Mouse (Mus musculus) heart, embryonic 14.5 days (tissue): ENCODE results near the gene Smoc1. TPM values are rescaled to one million over a fixed set of nuclear protein-coding genes. Genes with fewer than 3 reads are reported as not detected.

Experiments used
- ATAC-seq: fragments of 200-750 bp; cut with Nextera tagmentation; 2 replicates; pipeline ENCODE4 v1.8.0; 2017; ENCODE audit warnings: low read depth, moderate TSS enrichment; ENCODE audit not compliant: insufficient number of reproducible peaks, insufficient read depth, low FRiP score
- H3K27ac ChIP-seq, 2 experiments: fragments of 200-500 bp in 1 of 2; fragments of 300-500 bp in 1 of 2; sonication (generic) in 1 of 2; replicated peaks in 1 of 2; 2 replicates each; pipeline ENCODE4 v1.5.1; 2012 to 2014; ENCODE audit warnings: low read depth in 2 of 2, low read length in 2 of 2, control low read depth in 1 of 2, mild to moderate bottlenecking in 1 of 2, mixed read lengths in 1 of 2; ENCODE audit not compliant: control insufficient read depth in 1 of 2, insufficient read depth in 1 of 2
- H3K27me3 ChIP-seq: fragments of 300-500 bp; sonication (generic); 2 replicates; pipeline ENCODE4 v1.6.1; 2014; ENCODE audit warnings: mild to moderate bottlenecking, low read length, control low read depth; ENCODE audit not compliant: control insufficient read depth, insufficient read depth
- H3K36me3 ChIP-seq: fragments of 300-500 bp; sonication (generic); 2 replicates; pipeline ENCODE4 v1.6.1; 2014; ENCODE audit warnings: mild to moderate bottlenecking, control low read depth, low read length, mixed read lengths; ENCODE audit not compliant: control insufficient read depth, insufficient read depth
- H3K4me1 ChIP-seq, 2 experiments: fragments of 200-500 bp in 1 of 2; fragments of 300-500 bp in 1 of 2; sonication (generic) in 1 of 2; 2 replicates each; pipeline ENCODE4 v1.6.1; 2012 to 2014; ENCODE audit warnings: low read length in 2 of 2, control low read depth in 1 of 2, mixed read lengths in 1 of 2; ENCODE audit not compliant: control insufficient read depth in 2 of 2, insufficient read depth in 2 of 2
- H3K4me2 ChIP-seq: fragments of 300-500 bp; sonication (generic); 2 replicates; pipeline ENCODE4 v1.6.1; 2014; ENCODE audit warnings: mild to moderate bottlenecking, low read length
- H3K4me3 ChIP-seq, 2 experiments: fragments of 200-500 bp in 1 of 2; fragments of 300-500 bp in 1 of 2; sonication (generic) in 1 of 2; 2 replicates each; pipeline ENCODE4 v1.5.1; 2012 to 2014; ENCODE audit warnings: low read length in 2 of 2, mild to moderate bottlenecking in 2 of 2, control low read depth in 1 of 2, low read depth in 1 of 2, moderate library complexity in 1 of 2; ENCODE audit not compliant: control insufficient read depth in 1 of 2, insufficient read depth in 1 of 2
- H3K9ac ChIP-seq: fragments of 300-500 bp; sonication (generic); 2 replicates; pipeline ENCODE4 v1.6.1; 2014; ENCODE audit warnings: mild to moderate bottlenecking, low read length
- H3K9me3 ChIP-seq: fragments of 300-500 bp; sonication (generic); 2 replicates; pipeline ENCODE4 v1.6.1; 2016; ENCODE audit warnings: low read length, control low read depth; ENCODE audit not compliant: control insufficient read depth
- WGBS: fragments of 180-500 bp; shearing (Covaris S2); extraction: QIAGEN DNeasy Blood & Tissue Kit; methylation state at CpG from one replicate; pipeline ENCODE4 v1.1.7; 2014; 5-methylcytosine and 5-hydroxymethylcytosine counted together
- polyA plus RNA-seq: library from polyadenylated mRNA; unstranded; fragments of >200 nt; fragmentation: Nextera tagmentation; extraction: Ambion mirVana; gene quantifications from 2 replicates; pipeline ENCODE4 v1.2.1, GENCODE M21; 2014

Gene Smoc1
- polyA plus RNA-seq, 1 experiment from 2014 or later: 8.1 TPM

DNA sequence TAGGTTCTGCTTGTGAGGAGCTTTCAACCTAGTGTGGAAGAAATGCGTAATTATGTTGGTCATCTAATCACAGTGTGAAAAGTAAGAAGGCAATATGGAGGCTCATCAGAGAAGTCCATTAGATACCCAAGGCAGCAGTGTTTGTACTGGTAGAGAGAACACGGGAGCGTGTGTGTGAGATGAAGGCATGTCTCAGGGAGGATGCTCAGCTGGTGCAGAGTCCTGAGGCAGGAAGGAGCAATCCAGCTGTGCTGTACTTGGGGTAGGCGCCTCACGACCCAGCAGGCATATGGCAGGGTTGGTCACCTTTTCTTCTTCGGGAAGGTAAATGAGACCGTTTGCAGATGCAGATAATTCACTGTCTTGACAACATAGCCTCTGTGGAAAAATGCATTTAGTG is 70.7 kb downstream of the Smoc1 start:
- H3K36me3 ChIP-seq: no peaks in the 10 kb centered on the region
- 0 out of 2 replicates have a peak, but pooled peaks cover 3% of the 10 kb centered on the region for H3K27me3 ChIP-seq
- H3K4me3 ChIP-seq: no peak overlapping the region
- ATAC-seq: no peak
- no peaks in the 10 kb centered on the region for H3K9me3 ChIP-seq
- H3K27ac ChIP-seq: no peak overlapping the region
- 82% methylated on average over 7 of the region's 7 CpGs for WGBS
- peaks cover 0 to 2% of the 10 kb centered on the region in 2 experiments; a peak in 1 of 4 replicates for H3K4me1 ChIP-seq
- no peak overlapping the region for H3K9ac ChIP-seq
- no peak overlapping the region for H3K4me2 ChIP-seq

GRCm38 (mm10) chr12:81097738-81098137 is 71.1 kb downstream of the Smoc1 start:
- Histone ChIP-seq H3K4me3 (no peak overlapping the region), H3K4me2 (no peak overlapping the region), H3K9ac (no peak overlapping the region), H3K9me3 (no peaks in the 10 kb centered on the region), H3K27me3 (0 out of 2 replicates have a peak, but pooled peaks cover 3% of the 10 kb centered on the region), H3K36me3 (no peaks in the 10 kb centered on the region), H3K27ac (no peak overlapping the region), H3K4me1 (peaks cover 0 to 2% of the 10 kb centered on the region in 2 experiments; a peak in 1 of 4 replicates)
- 55% methylated on average over 4 of the region's 4 CpGs for WGBS
- no peak for ATAC-seq

DNA sequence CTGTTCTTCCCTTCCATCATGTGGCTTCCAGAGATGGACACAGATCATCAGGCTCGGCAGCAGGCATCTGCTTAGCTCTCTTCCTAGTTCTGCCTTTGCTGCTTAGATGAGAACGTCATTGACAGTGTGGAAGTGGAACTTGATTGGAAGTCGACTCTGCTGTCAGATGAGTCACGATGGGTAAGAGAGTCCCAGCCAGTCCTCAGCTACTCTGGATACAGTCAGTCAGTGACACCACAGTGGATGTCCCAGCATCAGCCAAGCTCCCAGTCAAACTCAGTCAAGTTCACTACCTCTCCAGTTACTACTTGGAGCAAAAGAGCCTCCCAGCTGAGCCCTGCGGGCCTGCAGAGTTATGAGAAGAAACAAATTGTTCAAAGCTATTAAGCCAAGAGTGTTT is 72.6 kb downstream of the Smoc1 start:
- Histone ChIP-seq H3K4me1 (peaks cover 0 to 2% of the 10 kb centered on the region in 2 experiments; a peak in 1 of 4 replicates), H3K36me3 (no peaks in the 10 kb centered on the region), H3K27ac (no peak overlapping the region), H3K27me3 (no peaks in the 10 kb centered on the region), H3K4me3 (no peak overlapping the region), H3K9me3 (no peaks in the 10 kb centered on the region), H3K4me2 (no peak overlapping the region), H3K9ac (no peak overlapping the region)
- 53% methylated on average over 5 of the region's 5 CpGs for WGBS
- ATAC-seq: no peak

GRCm38 (mm10) chr12:81101691-81102090 is 75.1 kb downstream of the Smoc1 start:
- no peak for ATAC-seq
- Histone ChIP-seq H3K27ac (no peak overlapping the region), H3K9ac (no peak overlapping the region), H3K36me3 (no peaks in the 10 kb centered on the region), H3K4me3 (no peak overlapping the region), H3K4me2 (no peak overlapping the region), H3K27me3 (no peaks in the 10 kb centered on the region), H3K4me1 (no peaks in the 10 kb centered on the region), H3K9me3 (no peaks in the 10 kb centered on the region)
- WGBS: 77% methylated on average over 7 of the region's 7 CpGs

GRCm38 (mm10) chr12:81104546-81104945 is 77.9 kb downstream of the Smoc1 start:
- peaks cover 10 to 12% of the 10 kb centered on the region in 2 experiments for H3K4me1 ChIP-seq
- no peak overlapping the region for H3K9ac ChIP-seq
- no peaks in the 10 kb centered on the region for H3K27me3 ChIP-seq
- H3K4me2 ChIP-seq: no peak overlapping the region
- H3K36me3 ChIP-seq: no peaks in the 10 kb centered on the region
- no peak overlapping the region for H3K27ac ChIP-seq
- no peak overlapping the region for H3K4me3 ChIP-seq
- WGBS: 89% methylated on average over 14 of the region's 14 CpGs
- no peaks in the 10 kb centered on the region for H3K9me3 ChIP-seq
- no peak for ATAC-seq

- H3K4me1 ChIP-seq: peaks cover 10 to 12% of the 10 kb centered on the region in 2 experiments
- H3K9ac ChIP-seq: no peak overlapping the region
- no peaks in the 10 kb centered on the region for H3K36me3 ChIP-seq
- no peak overlapping the region for H3K4me3 ChIP-seq
- no peaks in the 10 kb centered on the region for H3K9me3 ChIP-seq
- ATAC-seq: no peak
- no peaks in the 10 kb centered on the region for H3K27me3 ChIP-seq
- no peak overlapping the region for H3K27ac ChIP-seq
- no peak overlapping the region for H3K4me2 ChIP-seq
- 84% methylated on average over 12 of the region's 12 CpGs for WGBS
Measured at GRCm38 (mm10) chr12:81105721-81106633, 79.4 kb downstream of the Smoc1 start.

DNA sequence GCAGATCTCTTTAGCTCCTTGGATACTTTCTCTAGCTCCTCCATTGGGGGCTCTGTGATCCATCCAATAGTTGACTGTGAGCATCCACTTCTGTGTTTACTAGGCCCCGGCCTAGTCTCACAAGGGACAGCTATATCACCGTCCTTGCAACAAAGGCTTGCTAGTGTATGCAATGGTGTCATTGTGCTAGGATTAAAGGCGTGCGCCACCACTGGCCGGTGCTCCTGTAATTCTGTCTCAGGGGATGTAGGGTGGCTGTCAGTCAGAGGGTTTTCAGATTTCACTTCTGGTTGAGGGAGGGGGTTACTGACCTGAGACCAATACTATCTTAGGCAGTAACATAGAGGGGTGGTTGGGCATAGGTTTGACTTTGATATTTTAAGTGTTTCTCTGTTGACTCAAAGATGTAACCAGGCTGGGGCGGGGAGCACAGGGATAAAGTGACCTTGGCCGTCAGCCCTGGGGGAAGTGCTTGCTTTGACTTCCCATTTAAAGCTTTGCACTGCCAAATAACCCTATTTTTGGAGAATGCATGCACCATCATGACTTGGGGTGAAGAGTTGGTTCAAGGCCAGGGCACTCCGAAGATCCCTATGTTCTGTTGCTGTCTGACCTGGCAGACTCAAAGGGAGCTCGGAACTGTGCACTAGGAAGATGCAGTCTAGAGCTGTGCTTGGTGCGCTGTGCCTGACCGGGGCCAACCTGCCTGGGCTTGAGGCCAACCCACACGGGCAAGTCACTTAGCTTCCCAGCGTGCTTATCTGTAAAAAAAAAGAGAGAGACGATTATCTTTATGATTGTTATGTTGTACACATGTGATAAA is 80.9 kb downstream of the Smoc1 start:
- H3K27ac ChIP-seq: no peak overlapping the region
- ATAC-seq: no peak
- 67% methylated on average over 14 of the region's 14 CpGs for WGBS
- H3K4me2 ChIP-seq: no peak overlapping the region
- H3K9me3 ChIP-seq: no peaks in the 10 kb centered on the region
- H3K27me3 ChIP-seq: no peaks in the 10 kb centered on the region
- H3K9ac ChIP-seq: no peak overlapping the region
- H3K4me1 ChIP-seq: peaks cover 10 to 12% of the 10 kb centered on the region in 2 experiments
- no peaks in the 10 kb centered on the region for H3K36me3 ChIP-seq
- H3K4me3 ChIP-seq: no peak overlapping the region
